Mouse (Mus musculus): ENCODE results near the gene Cdyl2. TPM values are rescaled to one million over a fixed set of nuclear protein-coding genes. Genes with fewer than 3 reads are reported as not detected.

Gene Cdyl2
- polyA plus RNA-seq, 1 experiment from 2014 or later = 11.7 TPM

- Histone ChIP-seq H3K4me1 (ENCODE audit: insufficient read depth, low read depth, low read length) (no peaks in the 10 kb centered on the region), H3K36me3 (ENCODE audit: insufficient read depth, low read length) (no peaks in the 10 kb centered on the region), H3K27me3 (replicated peaks; ENCODE audit: insufficient read depth, low read length) (no peaks in the 10 kb centered on the region), H3K4me3 (ENCODE audit: low read depth, low read length) (no peak overlapping the region), H3K9me3 (ENCODE audit: low read length) (no peaks in the 10 kb centered on the region), H3K4me2 (replicated peaks; ENCODE audit: low read depth, low read length) (no peak overlapping the region), H3K27ac (ENCODE audit: low read length) (no peak overlapping the region), H3K9ac (replicated peaks; ENCODE audit: low read depth) (no peak overlapping the region)
- DNase-seq (ENCODE audit: low spot score) (no peak), ATAC-seq (no peak)
- 75% methylated on average over 3 of the region's 3 CpGs for WGBS
- no peak for TF ChIP-seq CTCF (IDR thresholded peaks at IDR 0.05)
- no peak for TF ChIP-seq EP300 (IDR thresholded peaks at IDR 0.05)
Measured at GRCm38 (mm10) chr8:116552778-116553177, 180.0 kb downstream of the Cdyl2 start.

GRCm38 (mm10) chr8:116552255-116552654 lies 180.5 kb downstream of the Cdyl2 start:
- H3K36me3 ChIP-seq (ENCODE audit: insufficient read depth, low read length) = no peaks in the 10 kb centered on the region
- H3K9me3 ChIP-seq (ENCODE audit: low read length) = no peaks in the 10 kb centered on the region
- H3K4me1 ChIP-seq (ENCODE audit: insufficient read depth, low read depth, low read length) = no peaks in the 10 kb centered on the region
- H3K9ac ChIP-seq (replicated peaks; ENCODE audit: low read depth) = no peak overlapping the region
- WGBS = 78% methylated on average over 6 of the region's 6 CpGs
- TF ChIP-seq CTCF (IDR thresholded peaks at IDR 0.05) (no peak), EP300 (IDR thresholded peaks at IDR 0.05) (no peak)
- no peak overlapping the region for H3K4me2 ChIP-seq (replicated peaks; ENCODE audit: low read depth, low read length)
- no peaks in the 10 kb centered on the region for H3K27me3 ChIP-seq (replicated peaks; ENCODE audit: insufficient read depth, low read length)
- H3K4me3 ChIP-seq (ENCODE audit: low read depth, low read length) = no peak overlapping the region
- no peak overlapping the region for H3K27ac ChIP-seq (ENCODE audit: low read length)
- DNase-seq (ENCODE audit: low spot score) (no peak), ATAC-seq (no peak)

- Histone ChIP-seq H3K4me3 (ENCODE audit: low read depth, low read length) (no peak overlapping the region), H3K9ac (replicated peaks; ENCODE audit: low read depth) (no peak overlapping the region), H3K36me3 (ENCODE audit: insufficient read depth, low read length) (no peaks in the 10 kb centered on the region), H3K27me3 (replicated peaks; ENCODE audit: insufficient read depth, low read length) (no peaks in the 10 kb centered on the region), H3K4me1 (ENCODE audit: insufficient read depth, low read depth, low read length) (no peaks in the 10 kb centered on the region), H3K27ac (ENCODE audit: low read length) (no peak overlapping the region), H3K9me3 (ENCODE audit: low read length) (no peaks in the 10 kb centered on the region), H3K4me2 (replicated peaks; ENCODE audit: low read depth, low read length) (no peak overlapping the region)
- WGBS = 50% methylated on average over 1 of the region's 1 CpGs
- TF ChIP-seq EP300 (IDR thresholded peaks at IDR 0.05) = no peak
- TF ChIP-seq CTCF (IDR thresholded peaks at IDR 0.05) = no peak
- no peak for ATAC-seq
- DNase-seq (ENCODE audit: low spot score) = no peak
Measured at GRCm38 (mm10) chr8:116543366-116543765, 189.4 kb downstream of the Cdyl2 start.

GRCm38 (mm10) chr8:116542842-116543241 lies 189.9 kb downstream of the Cdyl2 start:
- no peak overlapping the region for H3K27ac ChIP-seq (ENCODE audit: low read length)
- H3K4me2 ChIP-seq (replicated peaks; ENCODE audit: low read depth, low read length) = no peak overlapping the region
- H3K9ac ChIP-seq (replicated peaks; ENCODE audit: low read depth) = no peak overlapping the region
- TF ChIP-seq EP300 (IDR thresholded peaks at IDR 0.05) (no peak), CTCF (IDR thresholded peaks at IDR 0.05) (no peak)
- no peaks in the 10 kb centered on the region for H3K36me3 ChIP-seq (ENCODE audit: insufficient read depth, low read length)
- ATAC-seq (no peak), DNase-seq (ENCODE audit: low spot score) (no peak)
- no peaks in the 10 kb centered on the region for H3K27me3 ChIP-seq (replicated peaks; ENCODE audit: insufficient read depth, low read length)
- no peaks in the 10 kb centered on the region for H3K9me3 ChIP-seq (ENCODE audit: low read length)
- no peak overlapping the region for H3K4me3 ChIP-seq (ENCODE audit: low read depth, low read length)
- H3K4me1 ChIP-seq (ENCODE audit: insufficient read depth, low read depth, low read length) = no peaks in the 10 kb centered on the region
- 72% methylated on average over 5 of the region's 5 CpGs for WGBS

GRCm38 (mm10) chr8:116540136-116540535 lies 192.7 kb downstream of the Cdyl2 start:
- H3K27ac ChIP-seq (ENCODE audit: low read length) = no peak overlapping the region
- H3K4me1 ChIP-seq (ENCODE audit: insufficient read depth, low read depth, low read length) = no peaks in the 10 kb centered on the region
- no peak overlapping the region for H3K9ac ChIP-seq (replicated peaks; ENCODE audit: low read depth)
- no peak for ATAC-seq
- TF ChIP-seq CTCF (IDR thresholded peaks at IDR 0.05) (no peak), EP300 (IDR thresholded peaks at IDR 0.05) (no peak)
- no peaks in the 10 kb centered on the region for H3K27me3 ChIP-seq (replicated peaks; ENCODE audit: insufficient read depth, low read length)
- no peaks in the 10 kb centered on the region for H3K36me3 ChIP-seq (ENCODE audit: insufficient read depth, low read length)
- H3K4me2 ChIP-seq (replicated peaks; ENCODE audit: low read depth, low read length) = no peak overlapping the region
- WGBS = 69% methylated on average over 1 of the region's 1 CpGs
- H3K4me3 ChIP-seq (ENCODE audit: low read depth, low read length) = no peak overlapping the region
- no peaks in the 10 kb centered on the region for H3K9me3 ChIP-seq (ENCODE audit: low read length)
- DNase-seq (ENCODE audit: low spot score) = no peak

GRCm38 (mm10) chr8:116538763-116539162 lies 194.0 kb downstream of the Cdyl2 start:
- ATAC-seq = no peak
- no peak overlapping the region for H3K4me3 ChIP-seq (ENCODE audit: low read depth, low read length)
- TF ChIP-seq EP300 (IDR thresholded peaks at IDR 0.05) (no peak), CTCF (IDR thresholded peaks at IDR 0.05) (no peak)

GRCm38 (mm10) chr8:116536786-116537185 lies 196.0 kb downstream of the Cdyl2 start:
- WGBS = 66% methylated on average over 5 of the region's 5 CpGs
- ATAC-seq = no peak
- Histone ChIP-seq H3K4me2 (replicated peaks; ENCODE audit: low read depth, low read length) (no peak overlapping the region), H3K9ac (replicated peaks; ENCODE audit: low read depth) (no peak overlapping the region), H3K9me3 (ENCODE audit: low read length) (no peaks in the 10 kb centered on the region), H3K27me3 (replicated peaks; ENCODE audit: insufficient read depth, low read length) (no peaks in the 10 kb centered on the region), H3K4me3 (ENCODE audit: low read depth, low read length) (no peak overlapping the region), H3K27ac (ENCODE audit: low read length) (no peak overlapping the region), H3K4me1 (ENCODE audit: insufficient read depth, low read depth, low read length) (no peaks in the 10 kb centered on the region), H3K36me3 (ENCODE audit: insufficient read depth, low read length) (no peaks in the 10 kb centered on the region)
- no peak for DNase-seq (ENCODE audit: low spot score)
- TF ChIP-seq CTCF (IDR thresholded peaks at IDR 0.05) = no peak
- no peak for TF ChIP-seq EP300 (IDR thresholded peaks at IDR 0.05)

More at GRCm38 (mm10) chr8:116538763-116539162, 194.0 kb downstream of the Cdyl2 start:
- H3K4me2 ChIP-seq (replicated peaks; ENCODE audit: low read depth, low read length) = no peak overlapping the region
- H3K36me3 ChIP-seq (ENCODE audit: insufficient read depth, low read length) = no peaks in the 10 kb centered on the region
- no peaks in the 10 kb centered on the region for H3K4me1 ChIP-seq (ENCODE audit: insufficient read depth, low read depth, low read length)
- DNase-seq (ENCODE audit: low spot score) = no peak
- no peak overlapping the region for H3K27ac ChIP-seq (ENCODE audit: low read length)
- no peaks in the 10 kb centered on the region for H3K27me3 ChIP-seq (replicated peaks; ENCODE audit: insufficient read depth, low read length)
- WGBS = 30% methylated on average over 7 of the region's 7 CpGs
- no peak overlapping the region for H3K9ac ChIP-seq (replicated peaks; ENCODE audit: low read depth)
- no peaks in the 10 kb centered on the region for H3K9me3 ChIP-seq (ENCODE audit: low read length)

Measured in lung, postnatal 0 days (tissue).